Mouse (Mus musculus): Measurements from ENCODE around the gene Olfr519.

DNA sequence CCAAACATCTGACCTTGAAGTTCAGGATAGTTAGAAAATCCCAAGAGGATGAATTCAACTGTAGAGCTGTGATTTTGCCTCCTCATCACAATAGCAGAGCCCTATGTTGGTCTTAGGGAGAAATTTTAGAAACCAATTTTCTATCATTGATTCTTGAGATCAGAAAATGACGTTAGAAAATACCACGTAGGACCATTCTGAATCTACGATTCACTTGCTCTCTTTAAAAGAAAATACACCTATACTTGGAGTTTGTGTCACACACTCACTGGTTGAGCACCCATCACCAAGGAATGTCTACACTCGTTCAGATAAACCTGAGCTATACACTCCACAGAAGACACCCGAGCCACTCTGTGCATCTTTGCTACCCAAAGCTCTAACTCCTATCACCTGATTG is at the start of gene Olfr519:
- TF ChIP-seq POLR2AphosphoS2 (IDR thresholded peaks at IDR 0.05; ENCODE audit: low read length) (no peak), ZNF384 (IDR thresholded peaks at IDR 0.05; ENCODE audit: low read depth, low read length) (no peak), CTCF (IDR thresholded peaks at IDR 0.05 in 2 of 3, conservative IDR thresholded peaks at IDR 0.05 in 1 of 3; ENCODE audit: control insufficient read depth in 1 of 3, insufficient read depth in 1 of 3, low read depth in 2 of 3, low read length in 3 of 3, poor library complexity in 1 of 3, severe bottlenecking in 1 of 3) (no peak), GABPA (IDR thresholded peaks at IDR 0.05; ENCODE audit: low read depth, low read length) (no peak), EP300 (IDR thresholded peaks at IDR 0.05; ENCODE audit: low read depth in 1 of 2, low read length in 2 of 2) (no peak)

Measured in MEL (cell line).